Mouse (Mus musculus) thymus, adult 2 months (tissue): Measurements from ENCODE around the gene Zfp871. TPM values are rescaled to one million over a fixed set of nuclear protein-coding genes. Genes with fewer than 3 reads are reported as not detected.
"Not testable (repeated sequence)": the region's sequence is repeated elsewhere in the genome, so short reads cannot be mapped to it uniquely, and the experiment has no call there.

ENCODE experiments used
- DNase-seq: peaks from one replicate; pipeline ENCODE4 v3.0.0; 2021
- H3K27ac ChIP-seq: fragments of 200-500 bp; 2 replicates; pipeline ENCODE4 v1.5.1; 2012; ENCODE audit warnings: low read length, control low read depth; ENCODE audit not compliant: control insufficient read depth, insufficient read depth
- H3K27me3 ChIP-seq: fragments of 200-500 bp; 2 replicates; pipeline ENCODE4 v1.6.1; 2012; ENCODE audit warnings: mild to moderate bottlenecking, low read length, moderate library complexity, mixed read lengths; ENCODE audit not compliant: control insufficient read depth, insufficient read depth
- H3K36me3 ChIP-seq: fragments of 200-500 bp; 2 replicates; pipeline ENCODE4 v1.6.1; 2012; ENCODE audit warnings: mild to moderate bottlenecking, low read length, moderate library complexity; ENCODE audit not compliant: control insufficient read depth, insufficient read depth
- H3K4me1 ChIP-seq: fragments of 200-500 bp; replicated peaks from 2 replicates; pipeline ENCODE4 v1.6.1; 2012; ENCODE audit warnings: low read length; ENCODE audit not compliant: control insufficient read depth, insufficient read depth
- H3K4me3 ChIP-seq: fragments of 200-500 bp; 2 replicates; pipeline ENCODE4 v1.5.1; 2012; ENCODE audit warnings: mild to moderate bottlenecking, low read length, control low read depth, moderate library complexity; ENCODE audit not compliant: control insufficient read depth, insufficient read depth
- CTCF ChIP-seq: fragments of 200-500 bp; IDR thresholded peaks from 2 replicates; pipeline ENCODE4 v1.5.1; 2012; ENCODE audit warnings: mild to moderate bottlenecking, control low read depth, low read length, moderate library complexity, borderline replicate concordance; ENCODE audit not compliant: control insufficient read depth, poor library complexity, insufficient read depth; ENCODE audit errors: extremely low read depth
- POLR2A ChIP-seq: fragments of 200-500 bp; IDR thresholded peaks from 2 replicates; pipeline ENCODE4 v1.6.1; 2012; ENCODE audit warnings: mild to moderate bottlenecking, low read length, control low read depth, moderate library complexity; ENCODE audit not compliant: control insufficient read depth, poor library complexity, insufficient read depth; ENCODE audit errors: extremely low read depth
- WGBS: fragments of 180-500 bp; shearing (Covaris S2); methylation state at CpG from one replicate; pipeline ENCODE4 v1.1.7; 2018; 5-methylcytosine and 5-hydroxymethylcytosine counted together
- polyA plus RNA-seq: library from polyadenylated mRNA; depleted of rRNA; stranded (reverse); fragments of >200 nt; gene quantifications from 2 replicates; pipeline ENCODE4 v1.2.3, GENCODE M21; 2012; rRNA removed

Zfp871 gene
- polyA plus RNA-seq, 1 experiment = 29.7 TPM

GRCm38 (mm10) chr17:32750611-32751010 lies 37.5 kb downstream of the Zfp871 start:
- 62% methylated on average over 5 of the region's 5 CpGs for WGBS
- Histone ChIP-seq H3K36me3 (no peaks in the 10 kb centered on the region), H3K27me3 (no peaks in the 10 kb centered on the region), H3K27ac (no peak overlapping the region), H3K4me3 (no peak overlapping the region), H3K4me1 (no peaks in the 10 kb centered on the region)
- no peak for DNase-seq
- no peak for TF ChIP-seq POLR2A
- TF ChIP-seq CTCF = no peak

- 68% methylated on average over 1 of the region's 1 CpGs for WGBS
Observed at GRCm38 (mm10) chr17:32741057-32741456, 47.0 kb downstream of the Zfp871 start.

GRCm38 (mm10) chr17:32738406-32738805 lies 49.7 kb downstream of the Zfp871 start:
- no peak overlapping the region for H3K27ac ChIP-seq
- TF ChIP-seq CTCF (no peak), POLR2A (no peak)
- no peak for DNase-seq
- no peak overlapping the region for H3K4me3 ChIP-seq
- H3K4me1 ChIP-seq = no peaks in the 10 kb centered on the region
- WGBS = 79% methylated on average over 1 of the region's 1 CpGs
- H3K36me3 ChIP-seq = no peaks in the 10 kb centered on the region
- H3K27me3 ChIP-seq = no peaks in the 10 kb centered on the region

More at GRCm38 (mm10) chr17:32741057-32741456, 47.0 kb downstream of the Zfp871 start:
- no peak overlapping the region for H3K4me3 ChIP-seq
- no peak overlapping the region for H3K27ac ChIP-seq
- H3K27me3 ChIP-seq = no peaks in the 10 kb centered on the region
- H3K36me3 ChIP-seq = no peaks in the 10 kb centered on the region
- TF ChIP-seq CTCF (no peak), POLR2A (no peak)
- DNase-seq = no peak
- H3K4me1 ChIP-seq = no peaks in the 10 kb centered on the region

DNA sequence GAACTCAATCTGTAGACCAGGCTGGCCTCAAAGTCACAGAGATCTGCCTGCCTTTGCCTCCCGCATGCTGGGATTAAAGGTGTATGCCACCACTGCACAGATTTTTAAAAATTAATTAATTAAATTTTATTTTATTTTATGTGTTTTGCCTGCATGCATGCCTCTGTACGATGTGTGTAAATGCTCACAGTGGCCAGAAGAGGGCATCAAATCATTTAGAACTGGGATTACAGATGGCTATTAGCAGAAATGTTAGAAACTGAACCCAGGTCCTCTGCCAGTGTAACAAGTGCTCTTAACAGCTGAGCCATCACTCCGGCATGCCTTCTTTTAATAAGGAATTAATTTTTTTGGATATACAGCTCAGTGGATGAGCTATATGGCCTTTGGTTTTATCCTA lies 59.1 kb downstream of the Zfp871 start:
- no peaks in the 10 kb centered on the region for H3K36me3 ChIP-seq
- H3K27ac ChIP-seq = no peak overlapping the region
- H3K4me1 ChIP-seq = no peaks in the 10 kb centered on the region
- no peak for DNase-seq
- no peak overlapping the region for H3K4me3 ChIP-seq
- TF ChIP-seq POLR2A (no peak), CTCF (no peak)
- H3K27me3 ChIP-seq = no peaks in the 10 kb centered on the region
- 73% methylated on average over 3 of the region's 3 CpGs for WGBS

- H3K4me1 ChIP-seq, H3K36me3 ChIP-seq, DNase-seq, H3K4me3 ChIP-seq, H3K27me3 ChIP-seq, H3K27ac ChIP-seq: not testable (repeated sequence)
Observed at GRCm38 (mm10) chr17:32726360-32726759, 61.7 kb downstream of the Zfp871 start.

DNA sequence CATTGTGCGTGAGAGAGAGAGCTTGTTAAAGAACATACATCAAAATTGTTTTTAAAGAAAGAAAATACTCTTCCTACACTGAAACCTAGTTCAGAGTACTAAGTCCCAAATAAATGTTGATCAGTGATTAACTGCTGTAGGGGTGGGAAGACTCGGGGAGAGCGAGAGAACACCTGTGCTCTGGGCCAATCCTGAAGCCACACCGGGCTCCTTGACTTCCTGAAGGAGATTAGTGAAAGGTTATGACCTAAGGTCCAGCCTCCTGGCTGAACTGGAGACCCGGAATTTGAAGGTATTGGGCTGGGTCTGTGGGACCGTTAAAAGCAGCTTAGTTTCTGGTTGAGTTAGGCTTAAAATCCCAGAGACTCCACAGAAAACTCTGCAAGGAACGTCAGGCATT lies 65.3 kb downstream of the Zfp871 start:
- Histone ChIP-seq H3K4me3 (no peak overlapping the region), H3K27ac (no peak overlapping the region), H3K36me3 (no peaks in the 10 kb centered on the region), H3K27me3 (no peaks in the 10 kb centered on the region), H3K4me1 (no peaks in the 10 kb centered on the region)
- no peak for TF ChIP-seq CTCF
- TF ChIP-seq POLR2A = no peak
- DNase-seq = no peak
- WGBS = 87% methylated on average over 7 of the region's 7 CpGs

DNA sequence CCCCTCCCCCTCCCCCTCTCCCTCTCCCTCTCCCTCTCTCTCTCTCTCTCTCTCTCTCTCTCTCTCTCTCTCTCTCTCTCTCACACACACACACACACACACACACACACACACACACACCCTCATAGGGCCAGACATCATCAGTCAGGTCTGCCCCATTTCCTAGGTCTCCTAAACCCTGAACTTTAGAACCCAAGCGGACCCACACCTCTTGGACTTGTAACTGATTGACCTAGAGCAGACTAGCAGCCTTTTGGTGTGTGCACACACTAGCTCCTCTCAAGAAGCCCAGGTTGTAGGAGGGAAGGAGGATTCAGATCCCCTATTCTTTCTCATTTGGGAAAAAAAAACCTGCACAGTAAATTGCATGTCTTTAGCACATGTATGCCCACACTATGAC lies 65.9 kb downstream of the Zfp871 start:
- DNase-seq, H3K4me1 ChIP-seq, H3K36me3 ChIP-seq, H3K27me3 ChIP-seq, H3K4me3 ChIP-seq, H3K27ac ChIP-seq: not testable (repeated sequence)
- 86% methylated on average over 1 of the region's 1 CpGs for WGBS

Other genes starting within 250 kb of the Zfp871 start
- not detected in 2 replicates for gene Cyp4f37, start 167.0 kb downstream of the Zfp871 start, polyA plus RNA-seq
- 0.30 TPM in 1 of 2 replicates, not detected in the other for gene Cyp4f40, start 129.4 kb downstream of the Zfp871 start, polyA plus RNA-seq
- 0.93 and 1.4 TPM in 2 replicates for gene Cyp4f15, start 102.7 kb downstream of the Zfp871 start, polyA plus RNA-seq
- 0.05 and 0.13 TPM in 2 replicates for gene Zfp811, start 21.6 kb upstream of the Zfp871 start, polyA plus RNA-seq
- gene Zfp799, start 42.0 kb upstream of the Zfp871 start, polyA plus RNA-seq = 9.8 and 12.5 TPM in 2 replicates
- 0.34 and 0.37 TPM in 2 replicates for gene Zfp870, start 103.4 kb upstream of the Zfp871 start, polyA plus RNA-seq
- gene Cyp4f14, start 129.1 kb upstream of the Zfp871 start, polyA plus RNA-seq = 0.23 and 1.6 TPM in 2 replicates
- gene Cyp4f13, start 159.1 kb upstream of the Zfp871 start, polyA plus RNA-seq = 38.7 and 39.0 TPM in 2 replicates
- gene Zfp472, start 177.5 kb upstream of the Zfp871 start, polyA plus RNA-seq = 2.0 TPM in 2 replicates
- gene Zfp952, start 204.8 kb upstream of the Zfp871 start, polyA plus RNA-seq = 4.9 and 6.4 TPM in 2 replicates
- gene Zfp763, start 245.1 kb upstream of the Zfp871 start, polyA plus RNA-seq = 1.1 and 1.2 TPM in 2 replicates